Mouse (Mus musculus) hindbrain, embryonic 11.5 days (tissue): ENCODE measurements around the gene Nup98. TPM values are rescaled to one million over a fixed set of nuclear protein-coding genes. Genes with fewer than 3 reads are reported as not detected.
A peak's percentile ranks its signal among the peaks of the same experiment; 100 is the strongest.

ENCODE experiments used
- ATAC-seq: fragments of 200-750 bp; cut with Nextera tagmentation; 2 replicates; pipeline ENCODE4 v1.8.0; 2017; ENCODE audit warnings: mild to moderate bottlenecking, moderate TSS enrichment, moderate library complexity; ENCODE audit not compliant: low FRiP score
- DNase-seq: peaks from one replicate; pipeline ENCODE4 v3.0.0-alpha.2; 2015; ENCODE audit warnings: low spot score
- H3K27ac ChIP-seq: fragments of 300-500 bp; sonication (generic); 2 replicates; pipeline ENCODE4 v1.5.1; 2014; ENCODE audit warnings: mild to moderate bottlenecking, low read depth, low read length
- H3K27me3 ChIP-seq: fragments of 300-500 bp; sonication (generic); 2 replicates; pipeline ENCODE4 v1.6.1; 2014; ENCODE audit warnings: mild to moderate bottlenecking, low read length, moderate library complexity, mixed read lengths; ENCODE audit not compliant: control insufficient read depth, insufficient read depth
- H3K36me3 ChIP-seq: fragments of 300-500 bp; sonication (generic); 2 replicates; pipeline ENCODE4 v1.6.1; 2014; ENCODE audit warnings: mild to moderate bottlenecking, low read length, moderate library complexity, mixed read lengths; ENCODE audit not compliant: control insufficient read depth, insufficient read depth
- H3K4me1 ChIP-seq: fragments of 300-500 bp; sonication (generic); replicated peaks from 2 replicates; pipeline ENCODE4 v1.6.1; 2014; ENCODE audit warnings: low read length, mixed read lengths; ENCODE audit not compliant: control insufficient read depth, insufficient read depth
- H3K4me2 ChIP-seq: fragments of 300-500 bp; sonication (generic); replicated peaks from 2 replicates; pipeline ENCODE4 v1.6.1; 2014; ENCODE audit warnings: mild to moderate bottlenecking, low read depth, low read length
- H3K4me3 ChIP-seq: fragments of 300-500 bp; sonication (generic); 2 replicates; pipeline ENCODE4 v1.5.1; 2014; ENCODE audit warnings: low read depth, low read length
- H3K9ac ChIP-seq: fragments of 300-500 bp; sonication (generic); 2 replicates; pipeline ENCODE4 v1.6.1; 2014; ENCODE audit warnings: low read depth, low read length
- H3K9me3 ChIP-seq: fragments of 300-500 bp; sonication (generic); 2 replicates; pipeline ENCODE4 v1.6.1; 2016; ENCODE audit warnings: low read length; ENCODE audit not compliant: control insufficient read depth
- WGBS: fragments of 180-500 bp; shearing (Covaris S2); extraction: QIAGEN DNeasy Blood & Tissue Kit; methylation state at CpG from one replicate; pipeline ENCODE4 v1.1.7; 2014; 5-methylcytosine and 5-hydroxymethylcytosine counted together
- polyA plus RNA-seq: library from polyadenylated mRNA; unstranded; fragments of >200 nt; fragmentation: Nextera tagmentation; extraction: Ambion mirVana; gene quantifications from 2 replicates; pipeline ENCODE4 v1.2.1, GENCODE M21; 2014

Nup98 gene
- 40.0 and 42.1 TPM in 2 replicates for polyA plus RNA-seq

DNA sequence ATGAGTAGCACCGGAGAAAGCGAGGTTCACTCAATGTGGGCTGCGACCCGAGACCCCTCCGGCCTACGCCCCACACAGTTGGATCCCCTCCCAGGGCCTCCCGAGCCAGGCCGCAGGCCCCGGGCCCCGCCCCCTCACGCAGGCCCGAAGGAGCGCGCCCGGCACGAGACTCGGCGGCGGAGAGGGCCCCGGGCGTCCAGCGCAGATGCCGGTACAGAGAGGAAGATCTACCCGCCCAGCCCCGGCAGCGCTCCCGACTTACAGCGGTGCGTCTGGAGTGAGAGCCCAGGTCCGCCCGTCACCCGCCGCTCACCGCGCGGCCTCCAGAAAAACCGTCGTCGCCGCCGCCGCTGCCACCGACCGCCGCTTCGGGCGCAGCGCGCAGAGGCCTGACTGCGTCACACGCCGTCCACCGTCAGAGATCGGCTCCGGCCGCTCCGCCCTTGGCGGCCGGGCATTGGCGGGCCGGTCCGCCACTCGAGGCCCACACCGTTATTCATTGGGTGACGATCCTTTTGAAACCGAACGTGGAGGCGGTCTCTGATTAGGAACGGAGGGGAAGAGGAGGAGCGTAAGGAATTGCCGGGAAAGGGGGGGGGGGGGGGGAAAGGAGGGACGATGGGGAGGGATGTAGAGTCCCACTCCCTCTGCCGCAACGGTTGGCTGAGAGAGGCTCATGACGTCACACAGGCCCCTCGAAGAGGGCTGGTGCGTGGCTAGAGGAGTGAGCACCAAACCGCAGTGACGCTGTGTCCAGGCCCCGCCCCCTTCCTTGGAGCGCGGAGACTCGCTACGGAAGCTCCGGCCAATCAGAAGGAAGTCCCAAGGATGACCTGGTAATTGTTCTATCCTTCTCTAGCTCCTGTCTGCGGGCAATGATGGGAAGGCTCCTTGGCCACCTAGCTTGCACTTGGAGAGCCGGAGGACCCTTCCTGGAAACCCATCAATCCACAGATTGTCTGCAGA is at the start of gene Nup98, which contains the start of gene Pgap2:
Gene Nup98, minus strand, starts transcription at position 421 of the 966 bp plus-strand sequence.
Gene Pgap2, plus strand, starts transcription at position 453 of the 966 bp plus-strand sequence.
- peak within 1 kb of the TSS; percentile 83 for H3K27ac ChIP-seq
- no peaks in the 10 kb centered on the region for H3K27me3 ChIP-seq
- peak within 1 kb of the TSS; percentile 81 for H3K9ac ChIP-seq
- no peaks in the 10 kb centered on the region; the same call in 1 of the 2 replicates for H3K4me1 ChIP-seq
- no peaks in the 10 kb centered on the region for H3K36me3 ChIP-seq
- WGBS: 0% methylated on average over 67 of the region's 87 CpGs
- DNase-seq (peak; percentile 100), ATAC-seq (peak; percentile 99)
- H3K4me2 ChIP-seq: peak within 1 kb of the TSS; percentile 75
- peak within 1 kb of the TSS; percentile 83 for H3K4me3 ChIP-seq
- no peaks in the 10 kb centered on the region for H3K9me3 ChIP-seq

GRCm38 (mm10) chr7:102258753-102259152 is 48.8 kb upstream of the Nup98 start:
- no peaks in the 10 kb centered on the region for H3K36me3 ChIP-seq
- ATAC-seq: no peak
- H3K4me3 ChIP-seq: no peak overlapping the region
- no peak overlapping the region for H3K9ac ChIP-seq
- no peak overlapping the region for H3K4me2 ChIP-seq
- H3K27me3 ChIP-seq: no peaks in the 10 kb centered on the region
- H3K27ac ChIP-seq: no peak overlapping the region
- WGBS: 79% methylated on average over 3 of the region's 3 CpGs
- H3K4me1 ChIP-seq: no peaks in the 10 kb centered on the region
- no peak for DNase-seq
- H3K9me3 ChIP-seq: no peaks in the 10 kb centered on the region

DNA sequence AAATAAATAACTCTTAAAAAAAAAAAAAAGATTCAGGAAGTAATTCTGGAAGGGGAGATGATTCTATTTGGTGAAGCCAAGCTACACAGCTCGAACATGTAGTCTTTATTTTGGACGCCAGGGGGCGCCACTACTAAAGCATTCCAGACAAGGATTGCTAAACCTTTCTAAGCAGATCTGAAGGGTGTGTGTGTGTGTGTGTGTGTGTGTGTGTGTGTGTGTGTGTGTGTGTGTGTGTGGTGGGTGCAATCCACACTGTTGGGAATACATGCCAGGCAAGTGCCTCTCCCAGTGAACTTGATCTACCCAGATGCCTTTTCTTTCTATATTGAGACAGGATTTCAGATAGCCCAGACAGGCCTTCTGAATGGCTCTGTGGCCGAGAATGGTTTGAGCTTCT is 48.2 kb upstream of the Nup98 start:
- no peak overlapping the region for H3K4me3 ChIP-seq
- WGBS: 23% methylated on average over 4 of the region's 4 CpGs
- peak; percentile 78 for ATAC-seq
- H3K27ac ChIP-seq: no peak overlapping the region
- peak; percentile 87 for DNase-seq
- no peaks in the 10 kb centered on the region for H3K27me3 ChIP-seq
- no peaks in the 10 kb centered on the region for H3K4me1 ChIP-seq
- H3K36me3 ChIP-seq: no peaks in the 10 kb centered on the region
- no peak overlapping the region for H3K4me2 ChIP-seq
- no peak overlapping the region for H3K9ac ChIP-seq
- H3K9me3 ChIP-seq: no peaks in the 10 kb centered on the region

DNA sequence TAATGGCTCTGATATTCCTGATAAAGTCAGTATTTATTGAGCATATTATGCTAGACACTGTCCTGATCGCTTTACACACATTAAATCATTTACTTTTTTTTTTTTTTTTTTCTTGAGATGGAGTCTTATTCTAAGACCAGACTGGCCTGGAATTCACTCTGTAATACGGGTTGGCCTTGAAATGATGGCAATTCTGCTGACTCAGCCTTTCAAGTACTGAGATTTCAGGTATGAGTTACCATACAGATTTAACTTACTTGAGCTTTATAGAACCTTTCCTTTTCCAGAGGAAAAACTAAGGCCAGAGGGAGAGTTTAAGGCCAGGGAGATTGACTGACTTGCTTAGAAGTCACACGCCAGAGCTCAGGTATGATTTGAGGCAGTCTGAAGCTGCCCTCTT is 46.7 kb upstream of the Nup98 start:
- no peaks in the 10 kb centered on the region for H3K36me3 ChIP-seq
- 84% methylated on average over 3 of the region's 3 CpGs for WGBS
- no peaks in the 10 kb centered on the region for H3K27me3 ChIP-seq
- ATAC-seq: no peak
- no peak overlapping the region for H3K4me2 ChIP-seq
- H3K27ac ChIP-seq: no peak overlapping the region
- H3K4me3 ChIP-seq: no peak overlapping the region
- H3K4me1 ChIP-seq: no peaks in the 10 kb centered on the region
- H3K9ac ChIP-seq: no peak overlapping the region
- no peaks in the 10 kb centered on the region for H3K9me3 ChIP-seq
- DNase-seq: no peak

- Histone ChIP-seq H3K4me2 (no peak within 1 kb of the TSS), H3K9me3 (no peaks in the 10 kb centered on the region), H3K36me3 (no peaks in the 10 kb centered on the region), H3K9ac (no peak within 1 kb of the TSS), H3K4me3 (no peak within 1 kb of the TSS), H3K27me3 (no peaks in the 10 kb centered on the region), H3K27ac (no peak within 1 kb of the TSS), H3K4me1 (no peaks in the 10 kb centered on the region)
- WGBS: 85% methylated on average over 3 of the region's 3 CpGs
- no peak for DNase-seq
- no peak for ATAC-seq
These were observed 46.0 kb upstream of the Nup98 start, which contains the start of gene Rhog for GRCm38 (mm10) chr7:102255954-102256353. Rhog (minus strand) TSS chr7:102256054.

- no peaks in the 10 kb centered on the region for H3K36me3 ChIP-seq
- DNase-seq (no peak), ATAC-seq (no peak)
- no peak overlapping the region for H3K4me2 ChIP-seq
- H3K4me1 ChIP-seq: peaks cover under 1% of the 10 kb centered on the region; the same call in 1 of the 2 replicates
- H3K9me3 ChIP-seq: no peaks in the 10 kb centered on the region
- WGBS: 86% methylated on average over 1 of the region's 1 CpGs
- H3K27me3 ChIP-seq: no peaks in the 10 kb centered on the region
- no peak overlapping the region for H3K4me3 ChIP-seq
- no peak overlapping the region for H3K9ac ChIP-seq
- no peak overlapping the region for H3K27ac ChIP-seq
These were observed 43.7 kb upstream of the Nup98 start for GRCm38 (mm10) chr7:102253631-102254030.

DNA sequence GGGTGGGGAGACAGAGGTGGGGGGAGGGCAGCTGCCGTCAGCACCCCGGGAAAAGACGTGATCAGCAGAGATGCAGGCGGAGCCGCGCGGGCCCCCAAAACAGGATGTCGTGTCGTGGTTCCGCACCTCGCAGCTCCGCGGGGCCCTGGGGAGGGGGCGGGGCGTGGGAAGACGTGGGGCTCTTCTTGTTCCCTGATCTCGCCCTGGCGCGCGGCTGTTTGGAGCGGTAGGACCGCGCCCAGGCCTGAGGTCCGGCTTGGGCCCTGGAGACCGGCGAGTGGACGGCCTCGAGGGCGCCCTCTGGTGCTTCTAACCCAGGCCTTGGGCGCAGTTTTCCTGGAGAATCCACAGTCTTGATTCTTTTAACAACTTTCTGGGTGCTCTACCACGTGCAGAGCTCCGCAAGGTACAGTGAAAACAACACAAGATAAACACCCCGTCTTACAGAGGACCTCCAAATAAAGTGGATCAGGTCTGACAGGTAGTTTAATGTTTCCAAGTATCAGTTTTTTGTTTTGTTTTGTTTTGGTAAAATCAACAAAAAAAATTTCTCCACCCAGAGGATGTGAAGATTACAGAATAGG is 40.7 kb upstream of the Nup98 start:
- H3K9me3 ChIP-seq: no peaks in the 10 kb centered on the region
- under 1% methylated on average over 27 of the region's 33 CpGs for WGBS
- DNase-seq (peak; percentile 91), ATAC-seq (peak; percentile 76)
- peak overlapping the region; percentile 85 for H3K4me2 ChIP-seq
- H3K4me3 ChIP-seq: peak overlapping the region; percentile 67
- H3K4me1 ChIP-seq: peaks cover 6% of the 10 kb centered on the region
- no peaks in the 10 kb centered on the region for H3K36me3 ChIP-seq
- H3K9ac ChIP-seq: peak overlapping the region; percentile 93
- H3K27ac ChIP-seq: peak overlapping the region; percentile 87
- H3K27me3 ChIP-seq: no peaks in the 10 kb centered on the region

DNA sequence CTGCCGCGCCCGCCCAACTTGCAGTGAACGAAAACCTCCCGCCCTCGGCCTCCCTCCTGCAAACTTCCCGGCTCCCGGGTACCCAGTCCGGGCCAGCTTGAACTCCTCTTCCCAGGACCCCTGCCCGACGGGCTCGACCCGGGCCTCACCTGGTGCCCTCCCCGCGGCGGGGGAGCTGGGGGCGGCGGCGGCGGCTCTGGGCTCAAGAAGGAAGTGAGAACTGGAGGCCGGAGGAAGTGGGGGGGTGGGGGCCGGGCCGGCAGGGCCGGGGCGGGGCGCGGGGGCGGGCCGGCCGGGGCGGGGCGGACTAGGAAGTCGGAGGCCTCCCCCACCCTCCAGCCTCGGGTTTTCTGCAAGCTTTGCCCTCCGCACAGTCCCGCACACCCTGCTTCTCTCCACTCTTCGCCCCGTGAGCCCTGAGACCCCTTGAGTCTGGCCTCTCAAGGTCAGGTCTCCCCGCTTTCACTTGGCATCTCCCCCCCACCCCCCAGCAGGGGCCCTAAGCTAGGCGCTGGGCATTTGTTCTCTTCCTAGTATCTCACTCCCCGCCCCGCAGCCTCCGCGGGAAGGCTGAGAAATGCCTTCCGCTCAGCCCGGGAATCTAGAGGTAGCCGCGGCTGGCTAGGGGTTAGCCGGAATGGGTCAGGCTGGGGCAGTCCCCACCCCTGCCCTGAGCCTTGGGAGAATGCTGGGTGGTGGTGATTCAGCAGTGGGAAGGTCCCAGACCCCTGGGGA is 40.1 kb upstream of the Nup98 start:
- H3K27ac ChIP-seq: peak overlapping the region; percentile 87
- ATAC-seq (peak; percentile 85), DNase-seq (peak; percentile 78)
- under 1% methylated on average over 20 of the region's 49 CpGs for WGBS
- H3K4me3 ChIP-seq: peak overlapping the region; percentile 67
- no peaks in the 10 kb centered on the region for H3K36me3 ChIP-seq
- H3K4me2 ChIP-seq: peak overlapping the region; percentile 85
- no peaks in the 10 kb centered on the region for H3K27me3 ChIP-seq
- peak overlapping the region; percentile 93 for H3K9ac ChIP-seq
- no peaks in the 10 kb centered on the region for H3K9me3 ChIP-seq
- peaks cover 7% of the 10 kb centered on the region for H3K4me1 ChIP-seq
